Mouse (Mus musculus): ENCODE measurements at regions not wholly inside any gene's neighbourhood (a gene's known extent, or its start where the extent isn't known, plus 50 kb on each side); places are given as distances from the start of the nearest gene placed in this dataset.
"Not testable (repeated sequence)": the region's sequence is repeated elsewhere in the genome, so short reads cannot be mapped to it uniquely, and the experiment has no call there.

DNA sequence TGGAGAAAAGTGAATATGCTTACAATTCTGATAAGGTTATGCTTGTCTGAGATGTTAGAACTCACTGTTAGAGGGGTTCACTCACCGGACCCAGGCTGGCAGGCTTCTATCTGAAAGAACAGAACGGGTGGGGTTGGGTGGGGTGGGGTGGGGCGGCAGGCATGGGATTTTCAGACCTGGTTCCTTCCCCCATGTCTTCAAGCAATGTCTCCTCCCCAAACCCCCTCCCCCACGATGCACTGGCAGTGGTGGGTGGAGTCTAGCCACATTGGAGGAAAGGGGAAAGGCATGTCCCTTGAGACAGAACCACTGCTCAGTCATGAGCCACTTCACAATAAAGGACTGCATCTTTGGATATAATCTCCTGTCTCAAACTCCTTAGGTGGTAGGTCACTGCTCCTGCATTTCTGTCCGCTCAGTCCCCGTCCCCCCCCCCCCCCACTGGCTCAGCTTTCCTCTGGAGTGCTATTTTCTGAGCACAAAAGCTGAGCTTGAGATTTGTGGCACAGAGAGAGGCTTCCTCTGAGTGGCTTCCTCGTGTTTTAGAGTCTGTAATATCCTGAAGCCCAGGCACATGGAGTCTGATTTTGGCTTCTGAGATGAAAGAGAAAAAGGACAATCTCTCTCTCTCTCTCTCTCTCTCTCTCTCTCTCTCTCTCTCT is 100.6 kb downstream of the Raet1d start:
- TF ChIP-seq POLR2A (IDR thresholded peaks at IDR 0.05; ENCODE audit: borderline replicate concordance, extremely low read depth, low read depth, low read length); CTCF (IDR thresholded peaks at IDR 0.05; ENCODE audit: insufficient read depth, low read length): not testable (repeated sequence)

All from lung, adult 2 months (tissue).